11 mouse cellular contexts compared by ENCODE assay signal in genomic region chr12:27248545-27248855, GRCm38 (mm10).
A peak's percentile ranks its signal among the peaks of the same experiment; 100 is the strongest.
DNase-seq lines count a peak whose midpoint lies in the region; ATAC-seq and TF ChIP-seq lines count a peak whose summit lies in the region.
"Had no signal": no experiment of that assay in that cellular context is flagged by ENCODE, and none has a peak within 500 bp of the region (broad histone marks: within the 10 kb centered on the region; RNA-seq: fewer than 3 reads in every experiment).

No protein-coding gene starts in this region.

- 59% methylated on average over 3 of the region's 3 CpGs for whole genome bisulfite sequencing in embryonic facial prominence, embryonic 12.5 days
- WGBS in neural tube, embryonic 11.5 days = 60% methylated on average over 3 of the region's 3 CpGs
- 92% methylated on average over 3 of the region's 3 CpGs for WGBS in kidney, adult 2 months

- no peaks in the 10 kb centered on the region for H3K9me3 ChIP-seq in embryonic facial prominence, embryonic 12.5 days
- no peaks in the 10 kb centered on the region for H3K9me3 ChIP-seq in neural tube, embryonic 11.5 days (ENCODE audit: control insufficient read depth, low read length)
- H3K9me3 ChIP-seq: kidney, embryonic 15.5 days; liver, embryonic 12.5 days had no signal

- peak; percentile 74 for DNase-seq in brain, adult 2 months (ENCODE audit: low read depth, low spot score)
- peak; percentile 12 to 25 for DNase-seq in layer of hippocampus, postnatal 10 days (ENCODE audit: low spot score in 2 of 2)
- peak; percentile 47 for DNase-seq in neural tube, embryonic 11.5 days (ENCODE audit: low spot score)
- no peak for DNase-seq in testis, postnatal 14 days (ENCODE audit: low spot score)
- DNase-seq in kidney, adult 2 months = no peak
- no peak for DNase-seq in adrenal gland, adult (ENCODE audit: inconsistent age in 2 of 2, low spot score in 1 of 2)
- no peak for DNase-seq in kidney, postnatal 14 days

- peak overlapping the region; percentile 59; the same call in 1 of the 2 replicates for H3K27ac ChIP-seq in embryonic facial prominence, embryonic 12.5 days
- H3K27ac ChIP-seq in neural tube, embryonic 11.5 days (ENCODE audit: low read depth, low read length) = no peak overlapping the region
- no peak overlapping the region for H3K27ac ChIP-seq in kidney, adult 2 months (ENCODE audit: insufficient read depth, low read depth, low read length)
- H3K27ac ChIP-seq: kidney, embryonic 15.5 days; liver, embryonic 12.5 days; stomach, postnatal 0 days had no signal

- no peak overlapping the region for H3K4me3 ChIP-seq in embryonic facial prominence, embryonic 12.5 days
- H3K4me3 ChIP-seq in neural tube, embryonic 11.5 days (ENCODE audit: low read depth, low read length) = no peak overlapping the region
- no peak overlapping the region for H3K4me3 ChIP-seq in kidney, adult 2 months (ENCODE audit: insufficient read depth, low read depth, low read length)
- H3K4me3 ChIP-seq: kidney, embryonic 15.5 days; liver, embryonic 12.5 days had no signal

- no peak overlapping the region for H3K9ac ChIP-seq in embryonic facial prominence, embryonic 12.5 days
- no peak overlapping the region for H3K9ac ChIP-seq in neural tube, embryonic 11.5 days (ENCODE audit: low read length)
- H3K9ac ChIP-seq: kidney, embryonic 15.5 days; liver, embryonic 12.5 days had no signal

- no peak for TF ChIP-seq CTCF in kidney, adult 2 months (conservative IDR thresholded peaks at IDR 0.05; ENCODE audit: insufficient read depth, insufficient read length, low read depth, low read length)

- TF ChIP-seq POLR2A in kidney, adult 2 months (IDR thresholded peaks at IDR 0.05; ENCODE audit: low read depth, low read length) = no peak

- H3K4me1 ChIP-seq in embryonic facial prominence, embryonic 12.5 days = peaks cover 17% of the 10 kb centered on the region
- H3K4me1 ChIP-seq in neural tube, embryonic 11.5 days (ENCODE audit: control insufficient read depth, insufficient read depth, low read length) = peaks cover 7% of the 10 kb centered on the region; the same call in 1 of the 2 replicates
- H3K4me1 ChIP-seq in kidney, adult 2 months (ENCODE audit: control insufficient read depth, insufficient read depth, low read length) = no peaks in the 10 kb centered on the region
- H3K4me1 ChIP-seq: kidney, embryonic 15.5 days; liver, embryonic 12.5 days had no signal

- no peak for ATAC-seq in embryonic facial prominence, embryonic 12.5 days (ENCODE audit: insufficient number of reproducible peaks, insufficient read depth, low FRiP score, low TSS enrichment)
- ATAC-seq in neural tube, embryonic 11.5 days (ENCODE audit: insufficient read depth, low FRiP score, low TSS enrichment) = no peak
- ATAC-seq: liver, embryonic 12.5 days had no signal

- H3K4me2 ChIP-seq in embryonic facial prominence, embryonic 12.5 days (replicated peaks) = no peak overlapping the region
- H3K4me2 ChIP-seq in neural tube, embryonic 11.5 days (ENCODE audit: low read depth) = no peak overlapping the region
- H3K4me2 ChIP-seq: kidney, embryonic 15.5 days; liver, embryonic 12.5 days had no signal

- H3K36me3 ChIP-seq in embryonic facial prominence, embryonic 12.5 days = no peaks in the 10 kb centered on the region
- H3K36me3 ChIP-seq in neural tube, embryonic 11.5 days (ENCODE audit: control insufficient read depth, insufficient read depth, low read length) = no peaks in the 10 kb centered on the region
- no peaks in the 10 kb centered on the region for H3K36me3 ChIP-seq in kidney, adult 2 months (ENCODE audit: control insufficient read depth, insufficient read depth, low read length)
- H3K36me3 ChIP-seq: kidney, embryonic 15.5 days; liver, embryonic 12.5 days had no signal

- no peaks in the 10 kb centered on the region for H3K27me3 ChIP-seq in embryonic facial prominence, embryonic 12.5 days
- H3K27me3 ChIP-seq in neural tube, embryonic 11.5 days (ENCODE audit: control insufficient read depth, insufficient read depth, low read length) = no peaks in the 10 kb centered on the region
- H3K27me3 ChIP-seq in kidney, adult 2 months (replicated peaks; ENCODE audit: control insufficient read depth, insufficient read depth, low read length) = no peaks in the 10 kb centered on the region; the same call in 1 of the 2 replicates
- H3K27me3 ChIP-seq: kidney, embryonic 15.5 days; liver, embryonic 12.5 days had no signal

Comparison
In these comparisons a context has a peak if more than half of its experiments do, and no peak if none do; other contexts are left out.
1. DNase-seq: peak in brain, adult 2 months (single experiment), layer of hippocampus, postnatal 10 days (2 of 2) and neural tube, embryonic 11.5 days (single experiment); none in testis, postnatal 14 days (single experiment), kidney, adult 2 months (single experiment), adrenal gland, adult (0 of 2) and kidney, postnatal 14 days (single experiment).